Mouse (Mus musculus) kidney, adult 2 months (tissue): ENCODE data around the gene Hspa2.

Experiments
- CTCF ChIP-seq: fragments of 200-500 bp; conservative IDR thresholded peaks from 2 replicates; pipeline ENCODE4 v1.5.1; 2011; ENCODE audit warnings: low read depth, mild to moderate bottlenecking, control low read depth, low read length, moderate library complexity, mixed read lengths; ENCODE audit not compliant: insufficient read depth, insufficient read length
- POLR2A ChIP-seq: fragments of 200-500 bp; IDR thresholded peaks from one replicate; pipeline ENCODE4 v1.6.1; 2011; ENCODE audit warnings: low read depth, low read length, control low read depth

GRCm38 (mm10) chr12:76366276-76366675 is 37.7 kb upstream of the Hspa2 start:
- TF ChIP-seq CTCF (no peak), POLR2A (no peak)
